Mouse (Mus musculus) adrenal gland, postnatal 4 days (tissue): ENCODE data around the gene Kif5a. TPM values are rescaled to one million over a fixed set of nuclear protein-coding genes. Genes with fewer than 3 reads are reported as not detected.

Experiments
- DNase-seq, 2 experiments: peaks; one replicate each; pipeline ENCODE4 v3.0.0; 2021 to 2022; ENCODE audit warnings: low spot score in 2 of 2, mixed read lengths in 2 of 2
- total RNA-seq, 2 experiments: library from RNA; stranded (reverse); gene quantifications; 2 replicates each; pipeline ENCODE4 v1.2.3; 2021

The Kif5a gene
- total RNA-seq, 2 experiments from 2014 or later: 23.5 to 28.4 TPM

GRCm38 (mm10) chr10:127290307-127290929 is 27.3 kb upstream of the Kif5a start:
- DNase-seq: peak; percentile 99 to 100

- DNase-seq: no peak
Observed at GRCm38 (mm10) chr10:127289573-127290191, 26.5 kb upstream of the Kif5a start.

- peak; percentile 76 to 79 for DNase-seq
Observed at GRCm38 (mm10) chr10:127288800-127289572, 25.8 kb upstream of the Kif5a start, which contains the start of gene Mbd6. Gene Mbd6 (minus strand): TSS chr10:127289018.

GRCm38 (mm10) chr10:127288328-127288799 is 25.2 kb upstream of the Kif5a start:
- DNase-seq: peak in 1 of 2 experiments; percentile 44

GRCm38 (mm10) chr10:127287936-127288293 is 24.8 kb upstream of the Kif5a start:
- no peak for DNase-seq

GRCm38 (mm10) chr10:127287271-127287935 is 24.3 kb upstream of the Kif5a start:
- DNase-seq: no peak

GRCm38 (mm10) chr10:127286730-127287129 is 23.6 kb upstream of the Kif5a start:
- DNase-seq: no peak

GRCm38 (mm10) chr10:127286194-127286593 is 23.0 kb upstream of the Kif5a start:
- no peak for DNase-seq

- no peak for DNase-seq
Observed at GRCm38 (mm10) chr10:127285644-127286043, 22.5 kb upstream of the Kif5a start.

- DNase-seq: no peak
Observed at GRCm38 (mm10) chr10:127284724-127285500, 21.8 kb upstream of the Kif5a start.

GRCm38 (mm10) chr10:127284105-127284622 is 21.0 kb upstream of the Kif5a start:
- DNase-seq: no peak

- DNase-seq: no peak
Observed at GRCm38 (mm10) chr10:127282620-127283215, 19.6 kb upstream of the Kif5a start.

GRCm38 (mm10) chr10:127281316-127281715 is 18.2 kb upstream of the Kif5a start:
- no peak for DNase-seq

GRCm38 (mm10) chr10:127279730-127280129 is 16.6 kb upstream of the Kif5a start:
- no peak for DNase-seq

GRCm38 (mm10) chr10:127274261-127275022 is 11.3 kb upstream of the Kif5a start:
- DNase-seq: no peak

- no peak for DNase-seq
Observed at GRCm38 (mm10) chr10:127272371-127272770, 9.2 kb upstream of the Kif5a start.

- no peak for DNase-seq
Observed at GRCm38 (mm10) chr10:127269884-127270283, 6.7 kb upstream of the Kif5a start.

GRCm38 (mm10) chr10:127269036-127269435 is 5.9 kb upstream of the Kif5a start:
- no peak for DNase-seq

GRCm38 (mm10) chr10:127268401-127268800 is 5.3 kb upstream of the Kif5a start:
- DNase-seq: no peak
